20 mouse cellular contexts compared by ENCODE assay signal in genomic region chr15:80437996-80438395, GRCm38 (mm10).
A peak's percentile ranks its signal among the peaks of the same experiment; 100 is the strongest.
DNase-seq lines count a peak whose midpoint lies in the region; ATAC-seq and TF ChIP-seq lines count a peak whose summit lies in the region.
"Had no signal": no experiment of that assay in that cellular context is flagged by ENCODE, and none has a peak within 500 bp of the region (broad histone marks: within the 10 kb centered on the region; RNA-seq: fewer than 3 reads in every experiment).

No protein-coding gene starts in this region.

- peak; percentile 28 for DNase-seq in forebrain, embryonic 10.5 days (ENCODE audit: extremely low spot score, low spot score)
- DNase-seq in forebrain, postnatal 0 days: no peak
- DNase-seq in kidney, postnatal 0 days (ENCODE audit: low spot score): no peak
- DNase-seq in kidney, adult 11 months: no peak
- DNase-seq in thymus, adult 2 months: no peak
- no peak for DNase-seq in layer of hippocampus, adult 9-10 months (ENCODE audit: low spot score)
- DNase-seq: adrenal gland, postnatal 14 days; cerebellum, adult 9-10 months; gastrocnemius, adult 2 months; heart, postnatal 36 days; lung, embryonic 14.5 days; right cerebral cortex, postnatal 14 days; spleen, adult 18-20 months; thymus, postnatal 14 days had no signal

- peak overlapping the region; percentile 22; the same call in 1 of the 2 replicates for H3K4me3 ChIP-seq in forebrain, embryonic 10.5 days
- H3K4me3 ChIP-seq in forebrain, postnatal 0 days (ENCODE audit: low read depth, low read length): no peak overlapping the region
- no peak overlapping the region for H3K4me3 ChIP-seq in kidney, postnatal 0 days (replicated peaks; ENCODE audit: low read depth, low read length)
- no peak overlapping the region for H3K4me3 ChIP-seq in forebrain, embryonic 12.5 days (replicated peaks)
- H3K4me3 ChIP-seq in limb, embryonic 13.5 days: no peak overlapping the region
- H3K4me3 ChIP-seq in thymus, adult 2 months (ENCODE audit: control insufficient read depth, insufficient read depth, low read length): no peak overlapping the region
- H3K4me3 ChIP-seq: gastrocnemius, adult 2 months; heart, embryonic 15.5 days; neural tube, embryonic 15.5 days had no signal

- H3K9me3 ChIP-seq in forebrain, embryonic 10.5 days: no peaks in the 10 kb centered on the region
- H3K9me3 ChIP-seq in forebrain, postnatal 0 days (ENCODE audit: low read length): no peaks in the 10 kb centered on the region
- no peaks in the 10 kb centered on the region for H3K9me3 ChIP-seq in kidney, postnatal 0 days (replicated peaks; ENCODE audit: low read length)
- H3K9me3 ChIP-seq in forebrain, embryonic 12.5 days: no peaks in the 10 kb centered on the region
- H3K9me3 ChIP-seq in limb, embryonic 13.5 days: no peaks in the 10 kb centered on the region
- H3K9me3 ChIP-seq: heart, embryonic 15.5 days; neural tube, embryonic 15.5 days had no signal

- H3K4me1 ChIP-seq in forebrain, embryonic 10.5 days: peaks cover 29% of the 10 kb centered on the region
- H3K4me1 ChIP-seq in forebrain, postnatal 0 days (ENCODE audit: insufficient read depth): no peaks in the 10 kb centered on the region
- H3K4me1 ChIP-seq in kidney, postnatal 0 days (replicated peaks; ENCODE audit: insufficient read depth, low read length): no peaks in the 10 kb centered on the region; the same call in 1 of the 2 replicates
- peaks cover 18% of the 10 kb centered on the region for H3K4me1 ChIP-seq in forebrain, embryonic 12.5 days
- peaks cover 13% of the 10 kb centered on the region for H3K4me1 ChIP-seq in limb, embryonic 13.5 days
- no peaks in the 10 kb centered on the region for H3K4me1 ChIP-seq in thymus, adult 2 months (replicated peaks; ENCODE audit: control insufficient read depth, insufficient read depth, low read length)
- H3K4me1 ChIP-seq: neural tube, embryonic 15.5 days had no signal

- no peak for TF ChIP-seq CTCF in forebrain, postnatal 0 days (IDR thresholded peaks at IDR 0.05; ENCODE audit: low read depth)
- no peak for TF ChIP-seq CTCF in kidney, postnatal 0 days (IDR thresholded peaks at IDR 0.05; ENCODE audit: low read depth)
- TF ChIP-seq CTCF in thymus, adult 2 months (IDR thresholded peaks at IDR 0.05; ENCODE audit: borderline replicate concordance, control insufficient read depth, extremely low read depth, insufficient read depth, low read length, poor library complexity): no peak

- no peaks in the 10 kb centered on the region for H3K36me3 ChIP-seq in forebrain, embryonic 10.5 days (replicated peaks)
- H3K36me3 ChIP-seq in forebrain, postnatal 0 days (ENCODE audit: insufficient read depth): no peaks in the 10 kb centered on the region
- no peaks in the 10 kb centered on the region for H3K36me3 ChIP-seq in kidney, postnatal 0 days (ENCODE audit: insufficient read depth, low read length)
- no peaks in the 10 kb centered on the region for H3K36me3 ChIP-seq in forebrain, embryonic 12.5 days (replicated peaks)
- H3K36me3 ChIP-seq in limb, embryonic 13.5 days: no peaks in the 10 kb centered on the region
- H3K36me3 ChIP-seq in thymus, adult 2 months (ENCODE audit: control insufficient read depth, insufficient read depth, low read length): no peaks in the 10 kb centered on the region
- H3K36me3 ChIP-seq: heart, embryonic 15.5 days; neural tube, embryonic 15.5 days had no signal

- H3K4me2 ChIP-seq in forebrain, postnatal 0 days (ENCODE audit: low read depth): no peak overlapping the region
- H3K4me2 ChIP-seq in kidney, postnatal 0 days (ENCODE audit: low read length): no peak overlapping the region
- H3K4me2 ChIP-seq in forebrain, embryonic 12.5 days: 0 out of 2 replicates have a peak overlapping the region, but pooled peaks have one; percentile 10
- H3K4me2 ChIP-seq in limb, embryonic 13.5 days (replicated peaks): no peak overlapping the region
- H3K4me2 ChIP-seq: heart, embryonic 15.5 days; hindbrain, embryonic 14.5 days; lung, embryonic 14.5 days; neural tube, embryonic 15.5 days had no signal

- no peak for ATAC-seq in forebrain, postnatal 0 days
- ATAC-seq in kidney, postnatal 0 days (replicated peaks; ENCODE audit: low FRiP score, low read depth): no peak
- peak; percentile 27; the same call in 1 of the 2 replicates for ATAC-seq in forebrain, embryonic 12.5 days (ENCODE audit: low FRiP score)
- ATAC-seq in limb, embryonic 13.5 days (ENCODE audit: low FRiP score, low read depth): no peak

- H3K9ac ChIP-seq in forebrain, postnatal 0 days: no peak overlapping the region
- no peak overlapping the region for H3K9ac ChIP-seq in kidney, postnatal 0 days (ENCODE audit: low read depth, low read length)
- H3K9ac ChIP-seq in forebrain, embryonic 12.5 days: no peak overlapping the region
- H3K9ac ChIP-seq in limb, embryonic 13.5 days: no peak overlapping the region
- H3K9ac ChIP-seq: heart, embryonic 15.5 days; hindbrain, embryonic 14.5 days; liver, embryonic 14.5 days; lung, embryonic 14.5 days; neural tube, embryonic 15.5 days had no signal

- H3K27ac ChIP-seq in forebrain, embryonic 10.5 days: peak overlapping the region; percentile 85
- no peak overlapping the region for H3K27ac ChIP-seq in forebrain, postnatal 0 days (ENCODE audit: low read depth, low read length)
- H3K27ac ChIP-seq in kidney, postnatal 0 days: peak overlapping the region; percentile 52
- H3K27ac ChIP-seq in forebrain, embryonic 12.5 days: peak overlapping the region; percentile 65
- peak overlapping the region; percentile 65; the same call in 1 of the 2 replicates for H3K27ac ChIP-seq in limb, embryonic 13.5 days
- no peak overlapping the region for H3K27ac ChIP-seq in thymus, adult 2 months (ENCODE audit: control insufficient read depth, insufficient read depth, low read length)
- H3K27ac ChIP-seq: gastrocnemius, adult 2 months; heart, embryonic 15.5 days; hindbrain, embryonic 14.5 days; liver, embryonic 14.5 days; neural tube, embryonic 15.5 days had no signal

- no peak for TF ChIP-seq POLR2A in thymus, adult 2 months (IDR thresholded peaks at IDR 0.05; ENCODE audit: control insufficient read depth, extremely low read depth, insufficient read depth, low read length, poor library complexity)

- H3K27me3 ChIP-seq in forebrain, embryonic 10.5 days (ENCODE audit: poor library complexity, severe bottlenecking): peaks cover 7% of the 10 kb centered on the region
- H3K27me3 ChIP-seq in forebrain, postnatal 0 days (ENCODE audit: insufficient read depth, low read length): no peaks in the 10 kb centered on the region
- H3K27me3 ChIP-seq in kidney, postnatal 0 days (ENCODE audit: insufficient read depth, low read length): no peaks in the 10 kb centered on the region
- H3K27me3 ChIP-seq in forebrain, embryonic 12.5 days: peaks cover 4% of the 10 kb centered on the region; the same call in 1 of the 2 replicates
- no peaks in the 10 kb centered on the region for H3K27me3 ChIP-seq in limb, embryonic 13.5 days
- H3K27me3 ChIP-seq in thymus, adult 2 months (ENCODE audit: control insufficient read depth, insufficient read depth, low read length): no peaks in the 10 kb centered on the region
- H3K27me3 ChIP-seq: neural tube, embryonic 15.5 days had no signal

- 44% methylated on average over 9 of the region's 9 CpGs for WGBS in forebrain, embryonic 10.5 days
- 17% methylated on average over 9 of the region's 9 CpGs for WGBS in forebrain, postnatal 0 days
- 79% methylated on average over 9 of the region's 9 CpGs for WGBS in kidney, postnatal 0 days
- WGBS in forebrain, embryonic 12.5 days: 27% methylated on average over 9 of the region's 9 CpGs
- WGBS in limb, embryonic 13.5 days: 76% methylated on average over 9 of the region's 9 CpGs
- 94% methylated on average over 9 of the region's 9 CpGs for WGBS in thymus, adult 2 months

Comparison
In these comparisons a context has a peak if more than half of its experiments do, and no peak if none do; other contexts are left out.
1. H3K27ac ChIP-seq: peak in forebrain, embryonic 10.5 days (single experiment), kidney, postnatal 0 days (single experiment), forebrain, embryonic 12.5 days (single experiment) and limb, embryonic 13.5 days (single experiment); none in forebrain, postnatal 0 days (single experiment) and thymus, adult 2 months (single experiment).